Mouse (Mus musculus) G1E (cell line): ENCODE measurements at regions not wholly inside any gene's neighbourhood (a gene's known extent, or its start where the extent isn't known, plus 50 kb on each side); places are given as distances from the start of the nearest gene placed in this dataset.

Experiments used
- ATAC-seq: 2 replicates; pipeline ENCODE4 v1.8.0; 2016; ENCODE audit warnings: mild to moderate bottlenecking; ENCODE audit not compliant: insufficient number of reproducible peaks, poor library complexity, low FRiP score, severe bottlenecking; ENCODE audit errors: extremely low read depth
- DNase-seq: peaks from one replicate; pipeline ENCODE4 v3.0.0; 2012; ENCODE audit warnings: low spot score
- H3K27me3 ChIP-seq: 2 replicates; pipeline ENCODE4 v1.6.1; 2012; ENCODE audit warnings: mild to moderate bottlenecking, low read length, inconsistent platforms; ENCODE audit not compliant: insufficient read depth
- H3K36me3 ChIP-seq: replicated peaks from 2 replicates; pipeline ENCODE3; 2012; ENCODE audit warnings: mild to moderate bottlenecking, inconsistent platforms
- H3K4me1 ChIP-seq: 2 replicates; pipeline ENCODE4 v1.6.1; 2012; ENCODE audit warnings: low read depth, low read length, inconsistent platforms, mixed read lengths; ENCODE audit not compliant: insufficient read depth
- H3K4me3 ChIP-seq: 2 replicates; pipeline ENCODE4 v1.5.1; 2012; ENCODE audit warnings: low read depth, mild to moderate bottlenecking, inconsistent platforms, low read length, moderate library complexity, mixed read lengths
- H3K9me3 ChIP-seq: replicated peaks from 2 replicates; pipeline ENCODE4 v1.6.1; 2012; ENCODE audit warnings: inconsistent platforms
- CTCF ChIP-seq: IDR thresholded peaks from 2 replicates; pipeline ENCODE4 v1.5.1; 2012; ENCODE audit warnings: low read depth, low read length, inconsistent platforms, mixed read lengths
- GATA1 ChIP-seq: IDR thresholded peaks from 2 replicates; pipeline ENCODE4 v1.6.1; 2012; ENCODE audit warnings: borderline replicate concordance, low read length, inconsistent platforms, mixed read lengths
- GATA2 ChIP-seq: IDR thresholded peaks from 2 replicates; pipeline ENCODE4 v1.6.1; 2012; ENCODE audit warnings: low read depth, low read length, inconsistent platforms, borderline replicate concordance
- POLR2AphosphoS5 ChIP-seq: IDR thresholded peaks from 2 replicates; pipeline ENCODE4 v1.6.1; 2012; ENCODE audit warnings: low read depth, low read length, inconsistent platforms; ENCODE audit not compliant: insufficient replicate concordance
- TAL1 ChIP-seq: conservative IDR thresholded peaks from 2 replicates; pipeline ENCODE4 v1.6.1; 2012; ENCODE audit warnings: low read depth, low read length, inconsistent platforms, mixed read lengths

DNA sequence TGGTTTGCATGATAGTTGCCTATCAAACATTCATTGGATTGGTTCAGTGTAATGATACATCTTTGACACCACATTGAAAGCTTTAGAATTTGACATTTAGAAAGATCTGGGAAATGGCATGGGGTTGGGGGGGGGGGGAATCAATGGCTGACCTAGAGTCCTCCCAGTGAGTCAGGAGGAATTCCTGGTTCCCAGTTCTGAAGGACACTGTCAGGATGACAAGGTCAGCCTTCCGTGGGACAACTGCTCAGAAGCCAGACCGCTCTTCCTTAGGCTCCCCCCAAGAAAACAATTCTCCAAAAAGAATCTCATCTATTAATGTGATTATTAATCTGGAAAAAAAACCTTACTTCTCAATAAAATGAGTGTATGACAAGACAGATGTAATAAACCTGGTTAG is 132.1 kb upstream of the Grik3 start:
- H3K4me3 ChIP-seq: no peak overlapping the region
- no peak for ATAC-seq
- no peaks in the 10 kb centered on the region for H3K36me3 ChIP-seq
- H3K4me1 ChIP-seq: no peaks in the 10 kb centered on the region
- TF ChIP-seq GATA2: no peak
- TF ChIP-seq TAL1: no peak
- no peak for TF ChIP-seq POLR2AphosphoS5
- no peak for TF ChIP-seq GATA1
- no peak for TF ChIP-seq CTCF
- H3K27me3 ChIP-seq: no peaks in the 10 kb centered on the region
- no peak for DNase-seq
- peaks cover 83% of the 10 kb centered on the region for H3K9me3 ChIP-seq

DNA sequence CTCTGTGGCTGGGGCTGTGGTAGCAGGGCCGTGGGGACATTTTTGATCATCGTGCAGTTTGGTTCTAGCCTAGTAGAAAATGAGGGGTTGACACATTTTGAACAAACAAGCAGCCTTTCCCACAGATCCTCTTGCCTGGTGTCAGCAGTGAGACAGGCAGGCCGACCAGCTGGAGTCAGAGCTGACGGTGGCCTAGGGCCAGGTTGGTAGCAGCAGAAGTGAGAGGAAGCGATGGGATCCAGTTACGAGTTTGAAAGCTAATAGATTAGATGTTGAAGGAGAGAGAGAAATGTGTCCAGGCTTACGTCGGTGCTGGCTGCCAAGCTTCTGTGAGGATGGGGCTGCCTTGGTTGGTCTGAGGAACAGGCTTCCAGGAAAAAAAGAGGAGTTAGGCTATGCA is 134.1 kb upstream of the Grik3 start:
- Histone ChIP-seq H3K27me3 (no peaks in the 10 kb centered on the region), H3K9me3 (peaks cover 76% of the 10 kb centered on the region), H3K4me1 (no peaks in the 10 kb centered on the region), H3K4me3 (no peak overlapping the region), H3K36me3 (no peaks in the 10 kb centered on the region)
- no peak for ATAC-seq
- TF ChIP-seq POLR2AphosphoS5: no peak
- DNase-seq: no peak

DNA sequence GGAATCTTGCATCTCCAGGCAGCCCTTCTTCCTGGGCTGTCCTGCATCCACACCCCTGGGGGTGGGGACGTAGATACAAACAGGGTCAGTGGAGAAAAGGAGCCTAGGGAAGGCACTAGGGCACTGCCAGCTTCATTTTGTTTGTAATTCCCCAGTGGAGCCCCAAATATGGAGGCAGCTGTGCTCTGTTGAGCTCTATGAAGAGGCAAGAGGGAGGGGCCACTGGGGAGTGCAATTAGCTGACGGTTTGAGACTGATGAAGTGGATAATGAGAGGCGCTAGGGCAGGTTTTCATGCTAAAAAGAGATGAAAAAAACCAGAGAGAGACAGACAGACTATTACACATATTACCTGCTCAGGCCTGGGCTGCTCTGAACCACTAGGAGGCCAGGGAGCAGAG is 135.8 kb upstream of the Grik3 start:
- Histone ChIP-seq H3K4me1 (no peaks in the 10 kb centered on the region), H3K36me3 (no peaks in the 10 kb centered on the region), H3K9me3 (peaks cover 63% of the 10 kb centered on the region), H3K4me3 (no peak overlapping the region), H3K27me3 (no peaks in the 10 kb centered on the region)
- DNase-seq (no peak), ATAC-seq (no peak)
- TF ChIP-seq GATA1: no peak
- TF ChIP-seq GATA2: no peak
- TF ChIP-seq CTCF: no peak
- TF ChIP-seq TAL1: no peak
- no peak for TF ChIP-seq POLR2AphosphoS5

DNA sequence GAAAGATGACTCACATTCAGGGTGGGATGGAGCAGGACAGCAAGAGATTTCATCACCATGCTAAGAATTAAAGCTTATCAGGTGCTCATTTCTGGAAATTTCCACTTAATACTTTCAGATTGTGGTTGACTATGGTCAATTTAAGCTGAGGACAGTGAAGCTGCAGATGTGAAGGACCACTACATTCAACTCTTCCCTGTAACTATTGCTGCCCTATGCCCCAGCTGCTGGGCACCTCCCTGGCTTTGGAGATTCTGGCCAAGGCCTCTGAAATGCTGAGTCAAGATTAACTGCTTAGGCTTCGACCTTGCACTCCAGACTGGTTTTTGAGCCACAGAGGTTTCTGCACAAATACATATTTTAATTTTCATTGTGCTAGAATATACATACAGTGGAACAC is 140.4 kb upstream of the Grik3 start:
- Histone ChIP-seq H3K36me3 (no peaks in the 10 kb centered on the region), H3K4me1 (no peaks in the 10 kb centered on the region), H3K9me3 (peaks cover 60% of the 10 kb centered on the region), H3K27me3 (no peaks in the 10 kb centered on the region), H3K4me3 (no peak overlapping the region)
- ATAC-seq (no peak), DNase-seq (no peak)
- TF ChIP-seq POLR2AphosphoS5: no peak

DNA sequence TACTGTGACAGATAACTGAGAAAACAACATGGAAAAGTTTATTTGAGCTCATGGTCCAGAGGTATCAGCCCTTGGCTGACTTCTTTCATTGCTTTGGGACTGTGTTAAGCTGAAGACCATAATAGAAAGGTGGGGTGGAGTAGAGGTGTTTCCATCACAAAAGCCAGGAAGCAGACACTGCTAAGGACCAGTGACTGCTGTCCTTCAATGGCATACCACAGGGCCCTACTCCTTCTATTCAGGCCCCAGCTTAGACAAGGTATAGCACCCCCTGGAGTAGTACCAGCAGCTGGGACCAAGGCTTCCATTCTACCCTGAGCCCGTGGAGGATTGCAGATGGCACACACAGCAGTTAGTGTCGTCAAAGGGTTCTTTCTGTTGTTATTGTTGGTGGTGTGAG is 151.4 kb upstream of the Grik3 start:
- ATAC-seq (no peak), DNase-seq (no peak)
- no peaks in the 10 kb centered on the region for H3K4me1 ChIP-seq
- H3K36me3 ChIP-seq: no peaks in the 10 kb centered on the region
- no peak overlapping the region for H3K4me3 ChIP-seq
- no peak for TF ChIP-seq TAL1
- no peak for TF ChIP-seq POLR2AphosphoS5
- H3K27me3 ChIP-seq: no peaks in the 10 kb centered on the region
- peaks cover 59% of the 10 kb centered on the region for H3K9me3 ChIP-seq

DNA sequence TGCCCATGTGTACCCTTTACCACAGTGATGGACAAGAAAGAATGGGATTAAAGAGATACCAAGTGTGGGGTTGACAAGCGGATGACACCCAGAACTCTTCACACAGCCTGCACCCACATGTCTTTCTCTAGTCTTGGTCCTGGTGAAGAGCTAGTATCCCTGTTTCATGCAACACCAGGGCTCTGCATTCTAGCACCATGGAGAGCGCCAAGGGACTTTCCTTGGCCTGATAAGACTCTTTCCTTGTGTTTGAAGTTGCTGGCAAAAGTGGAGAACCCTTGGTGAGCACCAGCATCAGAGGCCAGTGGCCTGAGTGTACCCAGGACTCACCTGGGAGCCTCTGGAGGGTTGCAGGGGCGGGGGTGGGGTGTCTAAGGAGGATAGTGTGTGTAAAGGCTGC is 161.7 kb upstream of the Grik3 start:
- Histone ChIP-seq H3K4me1 (no peaks in the 10 kb centered on the region), H3K36me3 (no peaks in the 10 kb centered on the region), H3K4me3 (no peak overlapping the region), H3K9me3 (peaks cover 74% of the 10 kb centered on the region), H3K27me3 (no peaks in the 10 kb centered on the region)
- DNase-seq (no peak), ATAC-seq (no peak)
- TF ChIP-seq CTCF: no peak
- TF ChIP-seq TAL1: no peak
- no peak for TF ChIP-seq GATA2
- no peak for TF ChIP-seq POLR2AphosphoS5
- no peak for TF ChIP-seq GATA1

DNA sequence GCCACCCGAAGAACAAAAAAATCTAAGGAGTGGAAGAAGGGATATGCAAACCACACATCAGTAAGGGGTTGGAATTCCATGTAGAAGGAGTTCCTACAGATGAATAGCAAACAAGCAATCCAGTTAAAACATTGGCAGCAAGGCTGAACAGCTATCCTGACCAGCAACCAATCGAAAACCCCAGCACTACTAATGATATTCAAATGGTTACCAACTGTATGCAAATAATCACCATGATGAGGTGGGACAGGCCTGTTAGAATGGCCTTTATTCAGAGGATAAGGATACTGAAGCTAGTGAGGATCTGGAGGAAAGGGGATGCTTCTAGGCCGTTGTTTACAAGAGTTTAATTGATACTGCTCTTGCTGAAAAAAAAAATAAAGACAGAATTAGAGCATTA is 166.0 kb upstream of the Grik3 start:
- H3K4me3 ChIP-seq: no peak overlapping the region
- DNase-seq (no peak), ATAC-seq (no peak)
- no peaks in the 10 kb centered on the region for H3K36me3 ChIP-seq
- no peak for TF ChIP-seq GATA2
- no peak for TF ChIP-seq CTCF
- TF ChIP-seq POLR2AphosphoS5: no peak
- no peak for TF ChIP-seq TAL1
- no peak for TF ChIP-seq GATA1
- H3K9me3 ChIP-seq: peaks cover 64% of the 10 kb centered on the region
- no peaks in the 10 kb centered on the region for H3K4me1 ChIP-seq
- no peaks in the 10 kb centered on the region for H3K27me3 ChIP-seq
